Mouse (Mus musculus): ENCODE data around the gene Tmem217.

Gene Tmem217

DNA sequence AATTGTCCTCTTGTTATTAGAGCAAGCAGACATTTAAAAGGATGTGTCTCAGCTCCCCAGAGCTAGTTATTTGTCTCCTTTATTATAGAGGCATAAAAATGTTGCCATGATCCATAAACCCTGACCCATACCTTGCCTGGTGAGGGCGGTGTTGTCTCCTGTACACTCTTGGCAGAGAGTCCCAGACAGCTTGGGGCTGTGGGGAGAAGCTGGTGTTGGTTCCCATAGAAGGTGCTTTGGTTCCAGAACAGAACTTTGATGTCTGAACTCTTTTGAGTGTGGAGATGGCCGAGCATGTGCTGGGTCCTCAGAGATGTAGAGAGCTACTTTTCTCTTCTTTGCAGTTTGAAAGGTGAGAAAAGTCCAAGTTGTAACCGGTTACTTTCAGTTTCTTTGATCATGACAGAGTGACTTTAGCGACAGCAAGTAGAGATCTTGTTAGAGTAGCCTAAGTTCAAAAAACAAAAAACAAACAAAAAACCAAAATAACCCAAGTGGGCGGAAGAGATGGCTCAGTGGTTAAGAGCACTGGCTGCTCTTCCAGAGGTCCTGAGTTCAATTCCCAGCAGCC, at the start of gene Tmem217:
Tmem217 (minus strand) TSS at position 224 of the 571 bp plus-strand sequence.
- no peak for DNase-seq (ENCODE audit: low spot score)

- no peak for DNase-seq (ENCODE audit: low spot score)
These were observed 49.2 kb upstream of the Tmem217 start for GRCm38 (mm10) chr17:29601391-29601790.

DNA sequence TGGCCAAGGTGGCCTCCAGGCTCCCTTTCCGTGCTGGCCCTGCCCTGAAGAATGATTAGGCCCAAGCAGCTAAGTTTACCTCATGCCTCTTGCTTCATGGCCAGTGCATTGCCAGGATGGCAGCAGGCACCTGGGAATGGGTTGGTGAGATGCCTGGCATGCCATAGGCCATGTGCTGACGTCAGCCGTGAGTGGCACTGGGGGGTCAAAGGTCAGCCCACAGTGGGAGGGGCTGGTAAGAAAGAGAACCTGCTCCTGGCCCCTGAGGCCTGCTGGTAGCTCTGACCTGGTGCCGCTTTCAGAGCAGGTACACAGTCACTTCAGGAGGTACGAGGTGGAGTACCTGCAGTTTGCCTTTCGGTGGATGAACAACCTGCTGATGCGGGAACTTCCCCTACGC, 47.4 kb upstream of the Tmem217 start:
- no peak for DNase-seq (ENCODE audit: low spot score)

DNA sequence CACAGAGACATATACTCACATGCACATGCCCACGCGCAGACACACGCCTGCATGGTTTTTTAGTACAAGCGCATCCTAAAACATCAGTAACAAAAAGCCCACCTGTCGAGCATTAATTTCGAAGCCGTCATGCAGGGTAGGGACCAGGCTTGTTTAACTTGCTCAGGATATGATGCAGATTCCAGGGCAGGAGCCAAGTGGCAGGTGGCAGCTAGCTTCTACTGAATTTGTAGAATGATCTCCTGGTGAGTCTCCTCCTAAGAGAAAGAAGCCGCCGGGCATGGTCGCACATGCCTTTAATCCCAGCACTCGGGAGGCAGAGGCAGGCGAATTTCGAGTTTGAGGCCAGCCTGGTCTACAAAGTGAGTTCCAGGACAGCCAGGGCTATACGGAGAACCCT, 46.9 kb upstream of the Tmem217 start:
- DNase-seq (ENCODE audit: low spot score) = no peak

- no peak for DNase-seq (ENCODE audit: low spot score)
These were observed 44.6 kb upstream of the Tmem217 start for GRCm38 (mm10) chr17:29596771-29597132.

DNA sequence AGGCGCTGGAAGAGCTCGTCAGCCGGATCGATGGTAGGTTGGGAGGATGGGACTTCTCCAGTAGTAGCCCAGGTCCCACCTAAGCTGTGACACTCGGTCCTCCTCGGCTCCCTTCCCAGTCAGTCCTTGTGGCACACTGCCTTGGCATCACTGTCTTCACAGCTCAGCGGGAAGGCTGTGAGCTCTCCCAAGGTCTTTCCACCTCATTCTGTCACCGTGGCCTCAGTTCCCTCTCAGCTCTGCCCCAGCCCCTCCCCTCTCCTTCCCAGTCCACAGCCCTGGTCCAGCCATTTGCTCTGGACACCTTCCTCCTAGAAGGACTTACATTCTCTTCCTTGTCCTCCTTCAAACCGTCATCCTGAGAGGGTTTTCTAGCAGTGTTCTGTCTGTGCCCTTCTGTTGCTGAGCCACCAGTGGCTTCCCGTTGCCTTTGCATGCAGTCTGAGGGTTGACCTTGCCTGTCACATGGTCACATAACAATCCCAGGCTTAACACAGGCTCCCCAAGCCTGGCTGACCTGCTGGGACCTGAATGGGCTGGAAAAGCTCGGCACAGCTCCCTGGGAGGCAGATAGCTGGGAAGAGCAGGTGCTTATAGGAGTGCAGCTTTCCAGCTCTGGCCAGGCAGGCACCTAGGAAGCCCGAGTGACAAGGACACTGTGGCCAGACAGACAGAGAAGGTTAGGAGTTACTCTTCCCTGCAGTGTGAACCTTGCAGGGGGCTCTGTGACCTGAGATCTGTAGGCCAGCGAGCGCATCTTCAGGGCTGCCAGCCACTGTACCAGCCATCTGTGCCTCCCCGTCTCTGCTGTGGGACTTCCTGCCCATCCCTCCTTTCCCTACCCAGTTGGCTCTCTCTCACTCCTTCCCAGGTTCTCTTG, 43.9 kb upstream of the Tmem217 start:
- DNase-seq (ENCODE audit: low spot score) = no peak

GRCm38 (mm10) chr17:29589221-29589898, 37.2 kb upstream of the Tmem217 start:
- no peak for DNase-seq (ENCODE audit: low spot score)

- no peak for DNase-seq (ENCODE audit: low spot score)
These were observed 34.7 kb upstream of the Tmem217 start for GRCm38 (mm10) chr17:29586921-29587320.

DNA sequence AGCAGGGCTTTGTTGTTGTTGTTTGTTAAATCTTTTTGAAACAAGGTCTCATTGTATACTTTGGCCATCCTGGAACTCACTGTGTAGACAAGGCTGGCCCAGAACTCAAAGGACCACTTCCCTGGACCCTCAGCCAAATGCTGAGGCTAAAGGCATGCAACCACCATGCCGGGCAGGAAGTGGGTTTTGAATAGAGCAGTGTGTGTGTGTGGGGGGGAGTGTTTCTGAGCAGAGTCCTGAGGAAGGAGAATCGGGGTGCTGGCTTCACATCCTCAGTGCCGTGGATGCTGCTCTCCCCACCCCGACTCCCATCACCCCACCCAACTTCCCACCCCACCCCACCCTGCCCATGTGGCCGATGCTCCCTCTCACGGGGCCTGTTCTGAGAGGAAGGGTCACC, 33.3 kb upstream of the Tmem217 start:
- DNase-seq (ENCODE audit: low spot score) = no peak

GRCm38 (mm10) chr17:29584737-29585136, 32.6 kb upstream of the Tmem217 start:
- DNase-seq (ENCODE audit: low spot score) = no peak

DNA sequence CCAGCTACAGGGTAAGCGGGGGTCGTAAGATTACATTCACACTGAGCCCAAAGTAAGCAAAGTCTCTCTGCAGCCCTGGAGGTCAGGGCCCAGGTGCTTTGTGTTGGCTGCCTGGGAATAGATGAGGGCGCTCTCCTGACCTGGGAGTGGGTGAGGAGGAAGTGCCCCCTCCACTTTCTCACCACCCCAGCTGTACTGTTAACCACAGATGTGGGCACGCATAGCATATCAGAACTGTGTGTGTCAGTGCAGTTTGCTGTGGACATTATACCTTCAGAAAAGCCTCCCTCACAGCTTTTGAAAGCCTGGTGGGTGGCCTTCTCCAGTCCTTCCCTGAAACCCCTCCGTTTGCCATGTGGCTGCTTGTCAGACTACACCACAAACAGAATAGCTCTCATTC, 32.1 kb upstream of the Tmem217 start:
- DNase-seq (ENCODE audit: low spot score) = no peak

DNA sequence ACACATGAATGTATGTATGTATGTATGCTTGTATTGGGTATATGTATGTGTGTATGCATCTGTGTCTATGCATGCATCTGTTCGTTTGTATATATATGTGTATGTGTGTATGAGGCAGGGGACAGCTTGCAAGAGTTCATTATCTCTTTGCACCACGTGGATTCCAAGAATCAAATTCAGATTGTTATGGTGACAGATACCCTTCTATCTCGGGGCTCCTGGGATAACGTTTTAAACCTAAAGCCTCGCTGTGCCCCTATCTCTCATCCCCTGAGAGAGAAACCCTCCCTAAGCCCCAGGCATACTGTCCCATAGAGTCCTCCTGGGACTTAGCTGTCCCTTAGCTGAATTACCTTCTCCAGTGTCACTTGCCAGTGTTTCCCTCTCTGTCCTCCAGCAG, 31.4 kb upstream of the Tmem217 start:
- DNase-seq (ENCODE audit: low spot score) = no peak

- DNase-seq (ENCODE audit: low spot score) = peak; percentile 59
These were observed 27.5 kb upstream of the Tmem217 start for GRCm38 (mm10) chr17:29579579-29580126.

- DNase-seq (ENCODE audit: low spot score) = no peak
These were observed 17.6 kb upstream of the Tmem217 start for GRCm38 (mm10) chr17:29569831-29570230.

DNA sequence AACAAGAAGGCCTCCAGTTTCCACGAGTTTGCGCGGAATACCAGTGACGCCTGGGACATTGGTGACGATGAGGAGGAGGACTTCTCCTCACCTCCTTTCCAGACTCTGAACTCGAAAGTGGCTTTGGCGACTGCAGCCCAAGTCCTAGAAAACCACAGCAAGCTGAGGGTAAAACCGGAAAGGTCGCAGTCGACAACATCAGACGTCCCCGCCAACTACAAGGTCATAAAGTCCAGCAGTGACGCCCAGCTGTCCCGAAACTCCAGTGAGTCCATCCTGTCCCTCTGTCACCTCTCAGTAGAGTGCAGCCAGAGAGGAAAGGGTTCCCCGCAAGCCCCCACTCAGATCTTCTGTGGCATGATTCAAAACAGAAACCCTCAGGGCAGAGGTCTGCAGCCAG, 16.2 kb upstream of the Tmem217 start:
- DNase-seq (ENCODE audit: low spot score) = no peak

DNA sequence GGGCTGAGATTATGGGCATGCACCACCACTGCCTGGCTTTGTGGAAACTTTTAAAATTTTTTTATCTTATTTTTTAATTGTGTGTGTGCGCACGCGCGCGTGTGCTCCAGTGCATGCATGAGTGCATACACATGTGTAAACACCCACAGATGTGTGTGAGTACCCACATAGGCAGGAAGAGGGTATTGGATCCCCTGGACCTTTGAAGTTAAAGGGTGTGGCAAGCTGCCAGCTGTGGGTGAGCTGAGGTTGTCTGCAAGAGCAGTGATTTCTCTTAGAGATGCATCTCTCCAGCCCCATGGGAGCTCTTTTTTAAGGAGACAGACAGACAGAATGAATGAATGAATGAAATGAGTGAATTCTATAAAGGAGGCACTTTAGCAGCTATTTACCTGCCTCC, 13.3 kb upstream of the Tmem217 start:
- no peak for DNase-seq (ENCODE audit: low spot score)

DNA sequence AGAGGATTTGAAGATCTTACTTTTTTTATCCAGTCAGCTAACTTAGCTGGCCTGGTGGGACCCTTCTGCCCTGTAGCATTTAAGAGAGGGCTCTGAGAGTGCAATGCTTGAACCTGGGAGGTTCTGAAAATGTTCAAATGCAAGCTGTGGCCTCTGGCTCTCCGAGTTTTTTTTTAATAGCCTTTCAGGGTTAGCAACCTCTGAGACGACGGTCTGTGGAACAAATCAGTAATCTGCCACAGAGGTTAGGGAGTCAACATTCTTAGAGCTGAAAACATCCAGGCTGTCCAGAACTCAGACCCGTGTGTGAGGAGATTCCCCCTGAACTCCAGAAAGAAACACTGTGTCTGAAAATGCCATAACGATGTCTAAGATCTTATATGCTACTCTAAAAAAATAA, 6.3 kb upstream of the Tmem217 start:
- DNase-seq (ENCODE audit: low spot score) = no peak

DNA sequence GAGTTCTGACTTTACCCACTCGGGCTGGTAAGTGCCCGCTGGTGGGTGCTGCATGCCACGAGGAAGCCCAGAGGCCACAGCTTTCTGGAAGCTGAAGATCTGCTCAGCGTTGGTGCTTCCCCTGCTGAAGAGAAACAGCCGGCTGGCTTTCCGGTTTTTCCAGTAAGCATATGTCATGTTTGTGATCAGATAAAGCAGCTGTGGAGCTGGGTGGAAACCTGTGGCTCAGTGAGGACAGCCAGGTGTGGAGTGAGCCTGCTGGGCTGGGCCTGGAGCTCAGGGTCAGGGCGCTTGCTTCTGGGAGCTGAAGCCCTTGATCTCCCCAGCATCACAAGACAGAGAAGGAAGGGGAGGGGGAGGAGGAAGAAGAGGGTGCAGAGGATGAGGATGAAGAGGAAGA, 4.7 kb upstream of the Tmem217 start:
- no peak for DNase-seq (ENCODE audit: low spot score)

DNA sequence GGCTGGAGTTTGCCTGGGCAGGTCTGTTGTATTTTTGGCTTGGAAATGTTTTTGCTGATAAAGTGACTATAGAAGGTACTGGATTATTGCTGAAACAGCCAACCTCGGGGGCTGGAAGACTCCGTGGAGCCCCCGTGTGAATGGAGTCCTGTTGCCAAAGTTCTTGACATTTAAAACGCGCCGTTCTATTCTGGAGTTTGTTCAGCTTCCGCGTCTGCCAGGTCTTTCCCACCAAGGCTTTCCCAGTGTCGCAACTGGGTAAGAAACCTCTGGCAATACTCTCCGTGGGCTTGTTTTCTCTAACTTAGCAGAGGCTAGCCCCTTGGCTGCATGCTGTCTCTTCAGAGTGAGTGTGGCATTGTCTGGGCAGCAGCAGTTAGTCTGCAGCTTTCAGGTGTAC, 4.3 kb upstream of the Tmem217 start:
- DNase-seq (ENCODE audit: low spot score) = no peak

DNA sequence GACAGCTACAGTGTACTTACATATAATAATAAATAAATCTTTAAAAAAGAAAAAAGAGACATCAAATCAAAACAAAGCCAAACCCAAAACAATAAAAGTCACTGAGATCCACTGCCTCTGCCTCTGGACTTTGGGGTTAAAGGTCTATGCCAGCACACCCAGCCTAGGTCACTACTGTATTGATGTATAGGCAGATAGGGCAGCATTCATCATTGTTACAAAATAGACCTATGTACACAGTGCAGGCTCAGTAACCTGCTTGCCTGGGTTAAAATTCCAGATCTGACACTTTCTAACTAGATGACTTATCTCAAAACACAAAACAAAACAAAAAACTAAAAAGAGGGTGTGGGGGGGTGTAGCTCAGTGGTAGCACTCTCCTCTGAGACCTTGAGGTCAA, 2.0 kb upstream of the Tmem217 start:
- DNase-seq (ENCODE audit: low spot score) = no peak

DNA sequence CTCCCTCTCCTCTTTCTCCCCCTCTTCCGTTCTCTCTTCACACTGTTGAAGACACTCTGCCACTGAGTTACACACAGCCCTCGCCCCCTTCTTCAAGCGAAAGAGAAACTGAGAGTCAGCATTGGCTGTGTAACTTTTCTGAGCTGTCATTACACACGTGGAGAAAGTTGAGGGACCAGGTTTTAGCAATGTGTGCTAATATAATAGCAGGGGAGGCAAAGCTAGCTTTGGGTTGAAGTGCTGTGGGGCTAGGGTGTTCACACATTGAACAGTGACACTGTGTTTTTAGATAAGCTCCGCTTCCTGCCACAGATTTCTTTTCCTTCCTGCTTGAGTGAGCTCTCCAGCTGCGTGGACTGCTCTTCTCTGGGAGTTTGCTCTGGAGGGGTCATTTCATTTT, 1.2 kb downstream of the Tmem217 start:
- no peak for DNase-seq (ENCODE audit: low spot score)

GRCm38 (mm10) chr17:29549543-29550428, 2.4 kb downstream of the Tmem217 start, which contains the start of the genes Gm17657 and Tbc1d22b:
Gene Gm17657 (minus strand): TSS chr17:29549638.
Gene Tbc1d22b (plus strand): TSS chr17:29549785.
- DNase-seq (ENCODE audit: low spot score) = peak; percentile 94
